Mouse (Mus musculus): ENCODE data around the gene Ttyh3.
"Not testable (repeated sequence)": the region's sequence is repeated elsewhere in the genome, so short reads cannot be mapped to it uniquely, and the experiment has no call there.

Gene Ttyh3

DNA sequence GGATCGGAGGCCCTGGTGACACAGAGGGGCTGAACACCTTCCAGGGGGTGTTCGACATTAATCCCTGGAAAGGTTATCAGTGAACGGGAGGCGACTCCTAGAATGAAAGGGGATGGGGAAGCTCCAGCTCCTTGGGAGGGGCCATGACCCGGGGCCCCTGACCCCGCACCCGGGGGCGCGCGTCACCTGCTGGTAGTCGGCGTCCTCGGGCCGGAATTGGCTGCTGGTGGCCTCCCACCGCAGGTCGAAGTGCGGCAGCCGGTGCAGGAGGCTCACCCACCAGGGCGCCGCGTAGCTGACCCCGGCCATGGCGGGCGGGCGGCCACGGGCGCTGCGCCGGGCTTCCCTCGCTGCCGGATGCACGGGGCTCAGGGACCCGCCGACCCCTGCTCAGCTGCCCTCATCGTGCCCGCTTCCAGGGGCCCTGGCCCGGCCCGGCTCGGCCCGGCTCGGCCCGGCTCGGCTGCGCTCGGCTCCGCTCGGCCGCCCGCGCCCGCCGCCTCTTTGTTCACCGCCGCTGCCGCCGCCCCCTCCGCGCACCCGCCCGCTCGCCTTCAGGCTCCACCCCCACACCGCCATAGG lies at the start of gene Ttyh3:
Ttyh3 (minus strand) TSS at position 513 of the 582 bp plus-strand sequence.
- DNase-seq (ENCODE audit: low spot score), result peak; percentile 42

DNA sequence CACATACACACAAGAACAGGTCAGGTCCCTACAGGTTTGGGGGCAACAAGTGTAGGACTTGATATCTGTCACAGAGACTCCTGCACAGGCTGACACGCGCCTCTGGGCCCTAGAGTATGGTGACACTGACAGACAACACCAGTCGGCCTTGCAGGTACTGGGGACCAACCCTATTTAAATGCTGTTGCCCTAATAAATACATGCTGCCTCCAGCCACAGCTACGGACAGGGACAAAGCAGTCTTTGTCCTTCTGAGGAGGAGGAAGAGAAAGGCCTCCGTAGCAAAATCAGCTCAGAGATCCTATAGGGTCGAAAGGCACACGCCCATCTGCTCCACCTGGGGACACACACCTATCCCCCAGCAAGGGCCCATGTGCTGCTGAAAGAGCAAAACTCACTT lies 47.2 kb upstream of the Ttyh3 start:
- no peak for DNase-seq (ENCODE audit: low spot score)

DNA sequence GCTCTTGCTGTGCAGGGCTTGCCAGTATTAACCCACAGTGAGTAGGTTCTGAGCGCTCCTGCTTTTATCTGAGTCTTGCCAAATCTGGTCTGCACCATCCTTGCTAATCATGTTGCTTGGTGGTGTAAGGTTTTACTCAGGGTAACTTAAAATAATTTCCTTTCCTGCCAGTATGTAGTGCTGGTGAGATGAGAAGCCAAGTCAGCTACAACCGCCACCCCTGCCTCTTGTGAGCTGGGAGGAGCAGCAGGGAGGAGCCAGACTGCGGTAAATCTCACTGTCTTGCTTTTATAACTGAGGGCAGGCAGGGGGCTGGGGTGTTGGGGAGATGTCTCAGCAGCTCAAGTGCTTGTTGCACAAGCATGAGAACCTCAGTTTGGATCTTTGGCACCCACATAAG lies 39.6 kb upstream of the Ttyh3 start:
- no peak for DNase-seq (ENCODE audit: low spot score)

DNA sequence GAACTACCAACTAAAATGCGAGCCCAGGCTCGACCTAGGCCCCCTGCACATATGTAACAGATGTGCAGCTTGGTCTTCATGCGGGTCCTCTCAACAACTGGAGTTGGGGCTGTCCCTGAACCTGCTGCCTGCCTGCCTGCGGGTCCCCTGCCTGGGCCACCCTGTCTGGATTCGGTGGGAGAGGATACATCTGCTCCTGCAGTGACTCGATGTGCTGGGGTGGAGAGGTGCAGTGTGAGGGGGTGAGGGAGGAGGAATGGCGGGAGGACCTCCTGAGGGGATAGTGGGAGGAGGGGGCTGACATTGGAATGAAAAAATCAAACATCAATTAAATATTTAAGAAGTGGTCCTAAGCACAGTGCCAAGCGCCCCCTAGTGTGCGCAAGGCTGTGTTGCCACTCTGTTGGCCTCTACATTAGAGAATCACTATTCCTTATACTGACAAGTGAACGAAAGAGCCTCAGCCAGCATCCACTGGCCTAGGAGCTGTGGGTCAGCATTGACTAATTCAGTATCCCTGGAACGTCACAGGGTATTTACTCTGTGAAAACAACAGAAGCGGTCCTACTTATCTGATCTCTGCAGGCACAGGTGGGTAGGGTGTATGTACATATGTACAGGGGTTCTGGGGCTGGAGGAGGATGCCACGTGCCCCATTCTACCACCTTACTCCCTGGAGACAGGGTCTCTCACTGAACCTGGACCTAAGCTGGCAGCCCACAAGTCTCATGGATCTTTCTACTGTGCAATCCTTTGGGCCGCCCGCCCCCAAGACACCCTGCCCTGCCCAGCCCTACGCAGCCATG lies 35.7 kb upstream of the Ttyh3 start:
- DNase-seq (ENCODE audit: low spot score), result no peak

DNA sequence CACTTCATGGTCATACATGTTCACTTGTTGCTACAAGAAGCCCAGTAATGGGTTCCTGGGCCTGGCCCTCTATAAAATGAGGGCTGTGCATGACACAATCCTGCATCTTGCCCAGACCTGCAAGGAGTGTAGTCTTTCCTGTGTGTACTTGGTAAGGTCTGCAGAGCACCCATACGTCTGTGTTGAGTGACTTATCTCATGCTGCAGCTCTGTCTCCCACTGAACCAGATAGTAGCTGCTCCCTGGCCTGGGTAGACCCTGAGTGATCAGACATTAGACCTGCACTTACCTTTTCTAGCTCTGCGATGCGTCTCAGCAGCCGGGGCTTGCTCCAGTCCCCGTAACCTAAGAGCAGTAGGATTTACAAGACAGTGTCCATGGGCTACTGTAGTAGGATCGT lies 33.3 kb upstream of the Ttyh3 start:
- no peak for DNase-seq (ENCODE audit: low spot score)

DNA sequence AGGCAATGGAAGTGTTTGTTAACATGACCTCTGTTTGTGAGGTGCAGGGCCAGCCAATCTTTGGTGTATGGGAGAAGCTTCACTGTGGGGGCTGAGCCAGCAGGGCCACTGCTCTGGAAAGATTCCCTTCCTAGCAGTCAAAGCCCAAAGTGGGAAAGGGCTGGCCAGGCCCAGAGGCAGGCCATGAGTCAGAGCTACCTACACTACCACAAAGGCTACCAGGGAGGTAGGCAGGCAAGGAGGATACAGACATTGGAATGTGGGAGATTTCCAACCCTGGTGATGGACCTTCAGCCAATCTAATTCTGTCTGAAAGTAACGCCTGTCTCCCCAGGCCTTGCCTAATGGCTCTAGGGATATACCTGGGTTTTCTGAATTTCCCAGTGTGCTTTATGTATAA lies 32.1 kb upstream of the Ttyh3 start:
- DNase-seq (ENCODE audit: low spot score), result no peak

DNA sequence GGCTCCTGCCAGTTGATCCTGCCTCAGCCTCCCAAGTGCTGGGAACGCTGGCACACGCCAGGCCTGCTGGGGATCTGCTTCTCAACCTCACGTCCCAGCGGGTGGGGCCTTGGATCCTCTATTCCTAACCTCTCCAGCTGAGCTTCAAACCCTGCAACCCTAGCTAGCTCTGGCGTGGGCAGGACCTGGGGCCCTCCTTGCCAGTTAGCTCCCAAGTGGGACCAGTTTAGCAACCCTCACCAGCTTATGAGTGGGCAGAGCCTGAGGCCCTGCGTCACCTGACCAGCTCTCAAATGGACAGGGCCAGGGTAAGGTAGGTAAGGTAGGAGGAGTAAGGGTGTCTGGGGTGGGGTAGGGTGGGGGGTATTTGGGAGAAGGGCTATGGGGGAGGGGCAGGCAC lies 31.2 kb upstream of the Ttyh3 start:
- DNase-seq (ENCODE audit: low spot score), result no peak

DNA sequence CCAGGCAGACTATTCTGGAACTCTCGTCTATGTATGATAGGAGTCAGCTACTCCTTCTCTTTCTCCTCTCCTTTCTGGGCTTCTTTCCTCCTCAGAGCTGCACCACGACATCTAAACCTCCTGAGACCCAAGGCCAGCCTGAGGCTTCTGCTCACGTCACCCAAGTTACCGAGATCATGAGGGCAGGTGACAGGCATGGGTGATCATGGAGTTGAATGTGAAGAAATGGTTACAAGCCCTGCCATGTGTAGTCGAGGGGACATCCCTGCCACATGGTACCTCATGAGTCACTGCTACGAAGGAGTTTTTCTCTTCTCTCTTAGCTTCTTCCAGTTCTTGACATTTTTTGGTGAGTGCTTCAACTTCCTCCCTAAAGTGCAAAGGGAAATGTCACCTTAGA lies 28.3 kb upstream of the Ttyh3 start:
- DNase-seq (ENCODE audit: low spot score), result no peak

DNA sequence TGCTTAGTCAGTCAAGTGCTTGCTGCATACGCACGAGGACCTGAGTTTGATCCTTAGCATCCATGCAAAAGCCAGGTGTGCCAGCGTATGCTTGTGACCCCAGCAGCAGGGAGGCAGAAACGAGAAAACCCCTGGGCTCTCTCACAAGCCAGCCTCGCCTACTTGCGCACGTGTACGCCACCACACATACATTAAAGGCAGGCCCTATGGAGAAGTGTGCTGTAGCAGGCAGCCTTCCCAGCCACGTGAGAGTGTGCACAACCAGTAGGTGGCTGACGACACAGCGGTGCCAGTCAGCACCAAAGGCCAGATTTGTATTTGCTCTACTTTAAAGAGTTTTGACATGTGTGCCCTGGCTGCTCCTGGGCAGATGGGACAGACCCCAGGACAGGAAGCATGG lies 26.8 kb upstream of the Ttyh3 start:
- no peak for DNase-seq (ENCODE audit: low spot score)

DNA sequence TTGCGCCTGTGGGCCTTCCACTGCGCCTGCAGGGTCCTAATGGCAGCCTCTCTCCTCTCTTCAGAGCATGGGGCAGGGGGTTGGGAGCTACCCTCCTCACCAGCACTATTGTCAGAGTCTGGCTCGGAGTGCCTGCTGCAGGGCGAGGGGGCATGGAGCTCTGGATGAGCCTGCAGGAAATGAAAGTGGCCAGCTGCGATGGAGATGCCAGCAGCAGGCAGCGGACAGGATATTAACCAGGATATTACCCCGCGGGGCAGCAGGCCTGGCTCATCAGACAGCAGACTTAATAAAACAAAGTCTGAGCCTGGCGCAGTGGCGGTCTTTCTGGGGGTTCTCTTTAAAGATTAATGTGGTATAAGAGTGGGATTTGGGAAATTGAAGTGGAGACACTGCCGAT lies 26.2 kb upstream of the Ttyh3 start:
- DNase-seq (ENCODE audit: low spot score), result no peak

DNA sequence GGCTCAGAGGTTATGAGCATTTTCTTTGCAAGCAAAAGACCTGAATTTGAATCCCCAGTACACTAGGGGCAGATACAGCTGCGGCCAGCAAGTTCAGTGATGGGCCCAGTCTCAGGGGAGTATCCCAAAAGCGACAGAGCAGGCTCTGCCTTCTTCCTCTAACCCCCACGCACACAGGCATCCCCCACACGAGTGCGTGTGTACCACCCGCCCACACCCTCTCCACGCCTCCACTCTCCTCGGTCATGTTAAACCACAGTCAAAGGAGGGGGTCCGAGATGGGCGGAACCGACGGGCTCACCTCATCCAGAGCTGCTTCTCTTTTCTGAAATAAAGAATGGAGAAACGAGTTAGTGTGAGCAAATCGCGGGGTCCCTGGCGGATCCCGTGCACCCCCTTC lies 25.2 kb upstream of the Ttyh3 start:
- DNase-seq (ENCODE audit: low spot score), result no peak

DNA sequence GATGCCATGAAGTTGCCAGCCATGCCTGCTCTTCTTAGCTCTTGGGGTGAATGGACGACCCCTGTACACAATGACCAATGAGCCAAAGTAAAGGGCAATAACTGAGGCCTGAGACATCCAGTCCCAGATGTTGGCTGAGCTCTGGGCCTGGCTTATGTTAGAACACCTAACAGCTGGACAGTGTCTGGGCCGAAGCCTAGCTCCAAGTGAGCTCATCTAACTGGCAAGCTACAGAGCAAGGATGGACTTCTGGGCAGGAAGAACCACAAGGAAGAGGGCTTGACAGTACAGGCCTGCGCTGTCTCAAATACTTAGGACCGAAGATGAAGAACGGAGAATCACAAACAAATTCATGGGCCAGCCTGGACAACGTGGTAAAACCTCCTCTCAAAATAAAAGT lies 23.8 kb upstream of the Ttyh3 start:
- DNase-seq (ENCODE audit: low spot score), result not testable (repeated sequence)

DNA sequence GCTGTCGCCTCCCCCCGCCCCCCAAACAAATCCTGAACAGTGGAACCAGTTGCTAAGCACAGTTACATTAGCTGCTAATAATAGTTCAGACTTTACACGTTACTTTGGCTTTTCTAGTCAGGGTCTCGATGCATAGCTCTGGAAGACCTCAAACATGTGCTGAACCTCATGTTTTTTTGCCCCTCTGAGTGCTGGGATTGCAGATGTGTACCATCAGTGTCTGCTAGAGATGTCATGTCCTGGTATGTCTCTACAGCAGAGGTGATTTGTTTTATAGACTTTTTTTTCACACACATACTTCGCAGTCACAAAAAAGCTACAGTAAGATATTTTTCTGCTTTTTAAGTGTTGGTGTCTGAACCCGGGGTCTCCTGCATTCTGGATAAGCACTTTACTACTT lies 23.3 kb upstream of the Ttyh3 start:
- no peak for DNase-seq (ENCODE audit: low spot score)

DNA sequence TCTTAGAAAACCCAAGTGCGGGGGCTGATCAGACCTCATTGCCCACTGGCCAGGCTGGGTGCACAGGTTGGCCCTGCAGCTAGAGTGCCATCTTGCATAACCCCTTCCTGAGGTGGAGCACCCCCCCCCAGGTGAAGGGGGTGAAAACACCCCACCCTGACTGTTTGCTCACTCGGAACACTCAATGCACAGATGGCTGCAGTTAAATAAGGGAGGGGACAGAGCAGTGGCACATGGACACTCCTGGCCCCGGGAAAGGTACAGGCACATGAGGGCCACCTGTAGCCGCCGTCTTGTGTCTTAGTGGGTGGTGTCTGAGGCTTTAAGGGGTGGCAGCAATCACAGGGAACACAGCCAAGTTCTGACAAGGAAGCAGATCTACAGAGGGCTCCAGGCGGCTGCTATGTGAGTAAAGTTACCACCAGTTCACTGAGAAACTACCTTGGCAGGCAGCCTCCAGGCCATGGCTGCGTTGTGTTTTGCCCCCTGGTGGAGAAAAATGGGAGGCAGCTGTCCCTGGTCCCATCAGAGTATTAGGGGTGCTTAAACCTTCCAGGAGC lies 14.9 kb upstream of the Ttyh3 start:
- peak; percentile 65 for DNase-seq (ENCODE audit: low spot score)

DNA sequence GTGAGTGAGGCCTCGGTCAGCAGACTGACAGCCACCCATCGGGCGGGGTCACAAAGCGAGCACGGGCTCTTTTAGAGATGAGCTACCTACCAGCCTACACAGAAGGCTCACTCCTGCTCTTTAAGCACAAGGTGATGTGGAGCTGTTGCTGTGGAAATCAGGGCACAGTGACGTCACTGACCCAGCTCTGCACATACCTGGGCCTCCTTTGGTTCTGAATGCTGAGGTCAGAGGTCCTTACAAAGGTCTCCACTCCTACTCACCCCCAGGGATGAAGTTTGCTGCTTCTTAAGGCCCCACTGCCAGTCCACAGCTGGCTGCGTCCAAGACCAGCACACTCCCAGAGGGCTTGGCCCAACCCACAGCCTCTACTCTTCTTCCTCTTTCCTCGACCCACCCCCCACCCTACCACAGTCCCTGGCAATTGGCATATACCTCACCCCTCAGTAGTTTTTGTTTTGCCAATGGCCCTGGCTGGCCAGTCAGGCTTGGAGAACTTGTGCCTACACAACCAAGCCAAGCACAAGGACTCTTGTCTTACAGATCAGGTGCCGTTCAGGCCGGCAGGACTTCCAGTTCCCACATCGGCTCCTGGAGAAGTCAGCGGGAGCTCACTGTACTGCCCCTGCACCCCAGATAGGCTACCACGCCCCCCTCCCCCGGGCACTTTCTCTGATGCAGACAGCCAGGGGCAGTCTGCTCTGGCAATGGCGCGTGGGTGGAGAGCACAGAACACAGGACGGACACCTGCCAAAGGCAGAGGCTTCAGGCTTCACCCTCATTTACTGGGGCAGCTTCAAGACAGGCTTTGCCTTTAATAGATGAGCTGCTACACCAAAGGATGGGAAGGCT lies 14.1 kb upstream of the Ttyh3 start:
- no peak for DNase-seq (ENCODE audit: low spot score)

DNA sequence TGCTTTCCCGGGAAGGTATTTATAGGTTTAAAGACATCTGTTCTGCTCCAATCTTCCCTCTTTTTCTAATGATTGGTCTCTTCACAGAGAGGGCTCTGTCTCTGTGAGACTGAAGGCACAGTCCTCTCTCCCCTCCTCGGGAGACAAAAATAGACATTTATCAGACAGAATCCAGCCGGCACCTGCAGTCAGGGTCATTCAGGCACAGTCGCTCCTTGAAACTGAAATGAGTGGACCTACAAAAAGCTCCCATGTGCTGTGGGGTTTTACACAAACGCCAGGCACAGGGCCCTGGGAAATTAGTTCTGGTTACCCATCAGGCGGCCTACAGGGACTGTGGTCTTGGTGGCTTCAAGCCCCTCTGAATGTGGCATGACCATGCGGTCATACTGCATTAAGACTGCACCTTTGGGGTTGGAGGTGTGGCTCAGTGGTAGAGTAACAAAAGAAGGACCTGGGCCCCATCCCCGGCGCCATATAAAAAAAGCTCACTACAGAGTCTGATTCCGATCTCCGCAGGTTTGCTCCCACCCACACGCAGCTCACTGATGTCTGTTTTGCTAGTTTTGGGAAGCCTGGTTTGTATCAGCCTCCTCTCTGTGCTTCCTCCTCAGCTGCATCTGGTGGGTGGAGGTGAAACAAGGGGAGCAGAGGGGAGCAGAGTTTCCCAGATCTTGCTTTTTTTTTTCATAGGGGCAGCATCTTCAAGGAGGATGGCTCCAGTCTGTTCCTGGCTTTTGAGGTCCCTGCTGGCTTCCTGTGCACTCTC lies 13.2 kb upstream of the Ttyh3 start:
- no peak for DNase-seq (ENCODE audit: low spot score)

DNA sequence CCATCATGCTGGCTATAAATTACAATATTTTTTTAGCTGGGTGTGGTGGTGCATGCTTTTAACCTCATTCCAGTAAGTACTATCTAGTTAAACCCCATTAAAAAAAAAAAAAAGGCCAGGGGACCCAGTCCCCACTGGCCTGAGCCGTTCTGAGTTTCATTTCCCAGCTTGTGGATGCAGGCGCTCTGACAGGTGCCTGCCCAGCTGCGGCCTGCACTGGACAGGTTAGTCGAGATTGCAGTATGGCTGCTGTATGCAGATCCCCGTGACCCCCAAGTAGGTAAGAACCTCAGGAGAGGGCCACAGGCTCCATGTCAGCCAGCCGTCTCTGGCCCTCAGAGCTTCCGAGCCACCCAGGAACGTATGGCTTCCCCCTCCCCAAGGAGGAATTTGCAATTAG lies 12.6 kb upstream of the Ttyh3 start:
- no peak for DNase-seq (ENCODE audit: low spot score)

DNA sequence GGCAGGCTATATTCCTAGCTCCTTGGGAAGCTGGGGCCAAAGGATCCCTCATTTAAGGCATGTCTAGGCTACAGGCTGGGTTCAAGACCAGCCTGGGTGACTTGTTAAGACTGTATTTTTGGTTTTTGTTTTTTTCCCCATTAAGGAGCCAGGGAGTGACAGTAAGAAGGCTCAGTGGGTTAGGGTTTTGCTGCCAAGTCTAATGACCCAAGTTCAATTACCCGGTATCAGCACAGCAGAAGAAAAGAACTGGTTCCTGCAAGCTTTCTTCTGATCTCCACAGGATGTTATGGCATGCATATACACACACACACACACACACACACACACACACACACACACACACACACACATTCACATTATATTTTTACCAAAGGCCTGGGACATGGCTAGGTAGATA lies 11.6 kb upstream of the Ttyh3 start:
- no peak for DNase-seq (ENCODE audit: low spot score)

DNA sequence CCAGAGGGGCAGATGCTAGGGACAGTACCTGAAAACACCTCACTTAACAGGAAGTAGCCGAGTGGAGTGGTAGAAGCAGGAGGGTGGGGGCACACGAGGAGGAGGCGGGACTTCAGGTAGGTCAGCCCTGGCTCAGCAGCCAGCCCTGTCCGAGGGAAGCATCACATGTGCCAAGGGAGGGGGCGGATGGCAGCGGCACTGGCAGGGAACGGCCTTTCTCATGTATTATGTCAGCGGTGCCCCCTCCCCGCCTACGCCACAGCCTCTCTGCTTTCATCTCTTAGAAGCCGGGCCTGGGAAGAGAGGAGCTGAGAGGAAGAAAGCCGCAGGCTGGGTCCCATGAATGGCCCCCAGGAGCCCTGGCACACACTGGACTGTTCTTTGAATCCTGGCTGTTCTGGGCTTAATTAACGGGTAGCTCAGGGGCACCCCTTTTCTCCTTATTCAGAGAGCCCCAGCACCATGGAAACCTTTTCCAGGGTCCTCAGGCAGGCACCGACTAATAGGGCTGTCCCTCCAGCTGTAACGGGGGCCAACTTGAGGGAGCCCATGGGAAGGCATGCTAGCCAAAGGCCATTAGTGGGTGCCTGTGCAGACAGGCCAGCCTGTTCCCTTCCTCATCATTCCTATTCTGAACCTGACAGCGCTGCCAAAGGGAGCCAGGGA lies 10.9 kb upstream of the Ttyh3 start:
- no peak for DNase-seq (ENCODE audit: low spot score)

DNA sequence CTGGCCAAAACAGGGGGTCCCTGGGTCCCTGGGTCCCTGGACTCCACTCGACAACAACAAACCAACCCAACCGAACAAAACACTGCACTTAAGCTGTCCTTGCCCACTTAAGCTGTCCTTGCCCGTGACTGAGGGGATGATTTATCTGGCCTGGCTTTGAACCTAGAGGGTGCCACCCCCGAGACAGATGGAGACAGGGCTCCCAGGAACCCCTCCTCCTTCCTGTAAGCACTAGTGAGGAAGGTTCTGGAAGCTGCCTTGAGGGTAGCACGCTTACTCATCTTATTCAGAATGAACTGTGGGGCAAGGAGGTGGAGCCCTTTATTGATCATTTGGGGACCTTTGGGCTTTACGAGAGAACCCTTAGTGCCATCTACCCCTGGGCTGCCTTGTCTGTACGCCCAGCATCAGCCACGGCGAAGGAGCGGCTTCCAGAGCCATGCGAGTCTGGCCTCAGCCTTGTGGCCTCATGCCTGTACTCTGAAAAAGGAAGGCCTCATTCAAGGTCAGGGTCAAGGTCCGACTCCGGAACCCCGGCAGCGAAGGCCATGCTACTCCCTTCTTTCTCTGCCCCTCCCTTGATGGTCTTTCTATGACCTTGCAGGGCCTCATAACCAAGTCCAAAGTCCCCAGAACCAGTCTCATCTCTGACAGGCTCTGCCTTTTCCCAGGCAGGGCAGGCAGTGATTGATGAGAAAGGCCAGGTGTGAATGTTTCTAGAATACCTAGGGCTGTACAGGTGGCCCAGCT lies 5.4 kb upstream of the Ttyh3 start:
- no peak for DNase-seq (ENCODE audit: low spot score)

DNA sequence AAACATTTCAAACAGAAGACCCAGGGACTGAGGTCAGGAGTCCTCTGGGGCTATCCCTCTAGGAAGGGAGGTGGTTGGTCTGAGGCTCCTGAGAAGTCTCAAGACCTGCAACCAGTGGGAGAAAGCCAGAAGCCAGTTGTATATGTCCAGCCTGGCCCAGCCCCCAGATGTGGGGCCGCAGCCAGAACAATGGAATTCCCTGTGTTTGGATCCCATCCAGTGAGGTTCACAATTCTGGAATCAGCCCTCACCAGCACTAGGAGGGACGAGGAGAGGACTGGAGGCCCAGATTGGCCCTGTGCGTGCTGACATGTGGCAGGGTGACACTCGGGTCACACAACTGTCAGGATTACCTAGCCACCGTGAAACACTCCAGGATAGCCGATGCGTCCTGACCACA lies 3.8 kb upstream of the Ttyh3 start:
- DNase-seq (ENCODE audit: low spot score), result no peak

All from ovary, postnatal 14 days (tissue).